Mouse (Mus musculus) lung, adult 2 months (tissue): ENCODE measurements around the gene Trappc13.

Experiments
- CTCF ChIP-seq: fragments of 200-500 bp; IDR thresholded peaks from 2 replicates; pipeline ENCODE4 v1.5.1; 2011; ENCODE audit warnings: mild to moderate bottlenecking, low read length, control low read depth; ENCODE audit not compliant: insufficient read depth
- POLR2A ChIP-seq: fragments of 200-500 bp; IDR thresholded peaks from 2 replicates; pipeline ENCODE4 v1.6.1; 2011; ENCODE audit warnings: low read depth, mild to moderate bottlenecking, control low read depth, low read length, borderline replicate concordance; ENCODE audit errors: extremely low read depth

- no peak for TF ChIP-seq CTCF
- TF ChIP-seq POLR2A, result no peak
Observed at GRCm38 (mm10) chr13:104132561-104132960, 45.7 kb downstream of the Trappc13 start.
